Mouse (Mus musculus): ENCODE data around the gene Eif3i. TPM values are rescaled to one million over a fixed set of nuclear protein-coding genes. Genes with fewer than 3 reads are reported as not detected.

The Eif3i gene
- polyA plus RNA-seq, 1 experiment from 2014 or later: 259 TPM

DNA sequence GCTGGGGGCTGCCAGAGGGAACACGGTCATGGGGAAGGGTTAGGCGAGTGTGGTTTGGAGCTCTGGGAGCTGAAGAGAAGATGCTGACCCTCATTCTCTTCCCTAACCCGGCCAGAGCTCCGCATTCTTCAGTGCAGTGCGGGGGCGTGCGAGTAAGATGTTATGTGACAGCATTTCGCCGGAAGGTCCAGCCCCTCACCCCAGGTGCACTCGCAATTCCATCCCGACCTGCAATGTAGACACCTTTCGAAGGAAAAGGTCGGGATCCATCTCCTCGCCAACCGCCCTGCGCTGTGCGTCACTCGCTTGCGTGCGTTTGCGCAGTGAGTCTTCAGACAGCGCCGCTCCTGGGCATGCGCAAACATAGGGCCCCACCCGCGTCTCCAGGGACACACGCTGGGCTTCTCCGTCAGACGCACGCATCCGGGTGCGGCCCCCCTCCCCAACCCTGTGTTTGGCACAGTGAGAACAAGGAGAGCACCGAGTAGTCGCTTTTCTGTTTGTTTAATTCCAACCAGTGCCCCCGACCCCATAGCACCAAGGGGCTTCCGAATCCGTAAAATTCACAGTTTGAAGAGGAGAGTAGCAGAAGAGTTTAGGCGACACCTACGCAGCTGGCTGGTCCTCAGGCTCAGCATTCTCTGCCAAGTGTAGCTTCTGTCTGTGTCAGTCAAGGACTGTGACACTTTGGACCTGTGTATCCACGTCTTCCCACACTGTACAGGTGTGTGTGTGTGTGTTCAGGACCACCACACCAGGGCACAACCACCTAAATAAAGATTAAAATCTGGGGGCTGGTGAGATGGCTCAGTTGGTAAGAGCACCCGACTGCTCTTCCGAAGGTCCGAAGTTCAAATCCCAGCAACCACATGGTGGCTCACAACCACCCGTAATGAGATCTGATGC, 18.6 kb upstream of the Eif3i start, which contains the start of gene Iqcc:
Gene Iqcc, minus strand, starts transcription at position 314 of the 906 bp plus-strand sequence.
- H3K4me3 ChIP-seq (replicated peaks): peak within 1 kb of the TSS; percentile 56
- H3K4me2 ChIP-seq: peak within 1 kb of the TSS; percentile 68
- 5% methylated on average over 44 of the region's 44 CpGs for WGBS
- H3K27me3 ChIP-seq: no peaks in the 10 kb centered on the region
- H3K9me3 ChIP-seq: no peaks in the 10 kb centered on the region
- peak within 1 kb of the TSS; percentile 81 for H3K27ac ChIP-seq
- H3K36me3 ChIP-seq: peaks cover 26% of the 10 kb centered on the region
- peak within 1 kb of the TSS; percentile 73 for H3K9ac ChIP-seq (replicated peaks)
- H3K4me1 ChIP-seq (replicated peaks): peaks cover 23% of the 10 kb centered on the region
- ATAC-seq (ENCODE audit: insufficient number of reproducible peaks, insufficient read depth, low FRiP score, low TSS enrichment, low read depth): peak; percentile 67

DNA sequence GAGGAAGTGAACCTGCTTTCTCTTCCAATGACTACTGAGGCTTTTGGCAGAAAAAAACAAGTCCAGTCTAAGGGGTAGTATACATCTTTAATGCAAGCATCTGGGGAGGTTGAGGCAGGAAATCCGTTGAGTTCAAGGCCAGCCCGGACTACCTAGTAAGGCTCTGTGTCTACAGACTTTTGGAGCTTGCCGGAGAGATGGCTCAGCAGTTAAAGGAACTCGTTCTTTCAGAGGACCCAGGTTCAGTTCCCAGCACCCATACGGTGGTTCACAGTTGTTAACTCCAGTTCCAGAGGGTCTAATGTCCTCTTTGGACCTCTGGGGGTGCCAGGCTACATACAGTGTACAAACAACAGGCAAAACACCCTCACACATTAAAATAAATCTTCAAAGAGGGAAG, 17.6 kb upstream of the Eif3i start:
- H3K27ac ChIP-seq: no peak overlapping the region
- H3K9ac ChIP-seq (replicated peaks): peak overlapping the region; percentile 73
- H3K36me3 ChIP-seq: peaks cover 26% of the 10 kb centered on the region
- ATAC-seq (ENCODE audit: insufficient number of reproducible peaks, insufficient read depth, low FRiP score, low TSS enrichment, low read depth): no peak
- H3K4me3 ChIP-seq (replicated peaks): peak overlapping the region; percentile 56
- peaks cover 20% of the 10 kb centered on the region for H3K4me1 ChIP-seq (replicated peaks)
- no peaks in the 10 kb centered on the region for H3K9me3 ChIP-seq
- no peaks in the 10 kb centered on the region for H3K27me3 ChIP-seq
- 94% methylated on average over 5 of the region's 5 CpGs for whole genome bisulfite sequencing
- peak overlapping the region; percentile 68 for H3K4me2 ChIP-seq

DNA sequence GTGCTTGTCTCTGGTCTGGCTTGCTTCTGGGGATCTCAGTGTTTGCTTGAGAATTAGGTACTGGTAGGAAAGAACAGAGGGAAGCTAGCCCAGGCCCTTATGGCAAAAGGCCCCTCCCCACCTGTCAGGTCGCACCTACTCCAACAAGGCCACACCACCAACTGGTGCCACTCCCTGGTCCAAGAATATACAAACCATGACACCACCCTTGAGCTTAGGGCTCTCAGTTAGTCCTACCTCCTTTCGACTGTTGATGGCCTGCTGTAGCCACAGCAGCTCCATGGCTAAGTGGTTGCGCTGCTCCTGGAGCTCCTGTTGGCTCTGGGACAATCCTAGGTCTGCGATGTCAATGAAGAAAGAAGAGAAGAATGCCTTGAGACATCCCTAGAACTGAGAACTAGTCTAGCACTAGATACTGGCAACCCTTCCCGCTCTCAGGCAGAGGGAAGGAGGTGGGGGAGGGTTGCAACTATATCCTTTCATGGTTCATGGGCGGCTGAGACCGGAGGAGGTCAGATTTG, 16.7 kb upstream of the Eif3i start:
- Histone ChIP-seq H3K9me3 (no peaks in the 10 kb centered on the region), H3K9ac (replicated peaks) (no peak overlapping the region), H3K4me1 (replicated peaks) (peaks cover 11% of the 10 kb centered on the region), H3K27ac (no peak overlapping the region), H3K4me2 (no peak overlapping the region), H3K4me3 (replicated peaks) (no peak overlapping the region), H3K36me3 (peaks cover 26% of the 10 kb centered on the region), H3K27me3 (no peaks in the 10 kb centered on the region)
- no peak for ATAC-seq (ENCODE audit: insufficient number of reproducible peaks, insufficient read depth, low FRiP score, low TSS enrichment, low read depth)
- 92% methylated on average over 7 of the region's 7 CpGs for WGBS

DNA sequence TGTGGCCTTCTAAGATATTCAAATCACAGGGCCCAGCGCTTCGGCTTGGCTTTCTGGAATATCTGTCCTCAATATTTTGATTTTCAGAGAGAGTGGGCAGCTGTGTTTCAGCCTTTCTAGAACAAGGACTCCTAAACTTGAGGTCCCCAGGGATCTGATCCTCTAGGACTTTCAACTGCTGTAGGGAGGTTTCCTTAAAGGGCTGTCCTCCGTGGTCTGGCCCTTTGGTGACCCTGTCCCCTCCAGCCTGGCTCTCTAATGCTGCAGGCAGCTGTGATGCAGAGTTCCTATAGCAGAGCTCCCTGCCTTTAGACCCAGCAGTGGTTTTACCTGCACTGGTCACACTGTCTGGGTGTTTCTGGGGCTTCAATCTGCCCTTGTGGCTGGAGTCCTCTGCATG, 16.2 kb upstream of the Eif3i start:
- Histone ChIP-seq H3K9me3 (no peaks in the 10 kb centered on the region), H3K4me2 (no peak overlapping the region), H3K27ac (no peak overlapping the region), H3K4me1 (replicated peaks) (peaks cover 8% of the 10 kb centered on the region), H3K36me3 (peaks cover 26% of the 10 kb centered on the region), H3K4me3 (replicated peaks) (no peak overlapping the region), H3K27me3 (no peaks in the 10 kb centered on the region), H3K9ac (replicated peaks) (no peak overlapping the region)
- no peak for ATAC-seq (ENCODE audit: insufficient number of reproducible peaks, insufficient read depth, low FRiP score, low TSS enrichment, low read depth)
- WGBS: 92% methylated on average over 3 of the region's 3 CpGs

DNA sequence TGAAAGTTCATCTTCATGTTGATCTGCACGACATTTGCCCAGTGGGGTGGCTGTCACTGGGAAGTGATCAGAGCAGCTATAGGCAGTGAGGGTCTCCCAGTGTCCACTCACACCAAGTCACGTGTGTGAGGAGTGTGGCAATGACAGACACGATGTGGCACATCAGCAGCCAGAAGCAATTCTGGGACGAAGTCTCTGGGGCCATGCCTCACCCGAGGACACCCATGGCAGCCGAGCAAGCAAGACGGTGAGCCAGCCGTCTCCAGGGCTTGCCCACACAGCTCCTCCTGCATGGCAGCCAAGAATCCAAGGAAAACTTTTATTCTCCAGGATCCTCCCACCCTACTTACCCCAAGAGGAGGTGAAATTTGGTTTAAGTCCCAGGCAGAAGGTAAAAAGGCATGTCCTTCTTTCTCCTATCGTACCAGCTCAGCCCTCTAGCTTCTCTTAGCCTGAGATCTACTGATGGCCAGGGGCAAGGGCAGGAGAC, 15.4 kb upstream of the Eif3i start:
- Histone ChIP-seq H3K4me3 (replicated peaks) (no peak overlapping the region), H3K9ac (replicated peaks) (0 out of 2 replicates have a peak overlapping the region, but pooled peaks have one; percentile 23), H3K9me3 (no peaks in the 10 kb centered on the region), H3K27ac (no peak overlapping the region), H3K4me1 (replicated peaks) (peaks cover 8% of the 10 kb centered on the region), H3K36me3 (peaks cover 23% of the 10 kb centered on the region), H3K4me2 (no peak overlapping the region), H3K27me3 (no peaks in the 10 kb centered on the region)
- no peak for ATAC-seq (ENCODE audit: insufficient number of reproducible peaks, insufficient read depth, low FRiP score, low TSS enrichment, low read depth)
- 91% methylated on average over 9 of the region's 9 CpGs for whole genome bisulfite sequencing

DNA sequence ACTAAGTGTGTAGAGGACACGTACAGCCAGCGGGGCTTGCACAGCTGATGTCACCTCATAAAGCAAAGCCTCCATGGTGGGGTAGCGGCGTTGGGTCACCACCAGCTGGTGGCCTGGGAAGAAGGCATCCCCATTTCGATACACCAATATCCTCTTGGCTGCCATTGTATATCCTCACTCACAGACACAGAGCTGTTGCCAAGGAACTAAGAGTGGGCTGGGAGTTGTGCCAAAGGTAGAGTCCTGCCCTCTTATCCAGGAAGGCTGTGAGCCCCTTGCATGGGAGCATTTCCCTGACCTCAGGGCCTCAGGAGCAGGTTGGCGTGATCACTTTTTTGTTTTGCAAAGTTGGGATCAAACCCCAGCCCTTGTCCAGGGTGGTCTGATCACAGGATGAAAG, 13.6 kb upstream of the Eif3i start, which contains the start of gene Dcdc2b:
Gene Dcdc2b, minus strand, starts transcription at position 165 of the 400 bp plus-strand sequence.
- 86% methylated on average over 6 of the region's 6 CpGs for WGBS
- no peak within 1 kb of the TSS for H3K9ac ChIP-seq (replicated peaks)
- ATAC-seq (ENCODE audit: insufficient number of reproducible peaks, insufficient read depth, low FRiP score, low TSS enrichment, low read depth): no peak

DNA sequence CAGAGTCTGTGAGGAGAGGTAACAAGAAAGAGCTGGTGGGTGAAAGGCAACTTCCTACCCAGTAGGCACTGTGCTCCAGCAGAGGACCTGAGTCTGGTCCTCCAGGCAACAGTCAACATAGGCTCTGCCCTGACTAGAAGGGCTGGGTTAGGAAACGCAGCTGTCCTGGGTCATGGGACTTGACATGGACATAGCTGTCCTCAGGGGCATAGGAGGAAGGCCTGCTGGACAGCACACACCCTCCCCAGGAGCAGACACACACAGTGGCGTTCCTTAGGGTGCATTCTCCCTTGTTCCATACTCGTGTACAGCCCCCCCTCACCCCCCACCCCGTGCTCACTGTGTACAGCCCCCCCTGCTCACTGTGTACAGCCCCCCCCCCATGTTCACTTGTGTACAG, 10.0 kb upstream of the Eif3i start:
- no peaks in the 10 kb centered on the region for H3K9me3 ChIP-seq
- WGBS: 68% methylated on average over 4 of the region's 4 CpGs
- no peak overlapping the region for H3K9ac ChIP-seq (replicated peaks)
- no peak overlapping the region for H3K4me3 ChIP-seq (replicated peaks)
- no peak overlapping the region for H3K4me2 ChIP-seq
- no peak overlapping the region for H3K27ac ChIP-seq
- H3K36me3 ChIP-seq: peaks cover 42% of the 10 kb centered on the region
- ATAC-seq (ENCODE audit: insufficient number of reproducible peaks, insufficient read depth, low FRiP score, low TSS enrichment, low read depth): 0 out of 2 replicates have a peak, but pooled peaks have one; percentile 45
- no peaks in the 10 kb centered on the region for H3K27me3 ChIP-seq
- H3K4me1 ChIP-seq (replicated peaks): no peaks in the 10 kb centered on the region

More for the DNA sequence above, 13.6 kb upstream of the Eif3i start, which contains the start of gene Dcdc2b:
- no peak within 1 kb of the TSS for H3K4me3 ChIP-seq (replicated peaks)
- H3K4me2 ChIP-seq: no peak within 1 kb of the TSS
- H3K27me3 ChIP-seq: no peaks in the 10 kb centered on the region
- H3K9me3 ChIP-seq: no peaks in the 10 kb centered on the region
- peaks cover 30% of the 10 kb centered on the region for H3K36me3 ChIP-seq
- H3K27ac ChIP-seq: no peak within 1 kb of the TSS
- H3K4me1 ChIP-seq (replicated peaks): peaks cover 8% of the 10 kb centered on the region

DNA sequence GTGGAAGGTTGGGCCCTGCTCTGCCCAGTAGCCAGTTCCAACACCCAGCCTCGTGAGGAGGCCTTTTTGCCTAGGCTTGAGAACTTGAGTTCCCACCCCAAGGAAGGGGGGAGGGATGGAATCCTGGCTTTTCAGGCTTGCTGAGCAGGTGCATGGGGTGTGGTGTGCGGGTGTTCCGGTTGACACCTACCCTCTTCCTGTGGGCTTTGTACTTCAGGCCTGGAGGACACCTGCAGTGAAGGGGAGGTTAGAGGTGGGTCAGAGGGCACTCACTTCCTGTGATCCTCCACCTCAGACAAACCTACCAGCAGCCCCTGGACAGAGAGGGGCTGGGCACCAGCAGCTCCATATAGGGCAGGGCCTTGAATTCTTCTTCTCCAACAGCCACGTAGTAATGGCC, 9.6 kb upstream of the Eif3i start:
- no peaks in the 10 kb centered on the region for H3K9me3 ChIP-seq
- H3K4me1 ChIP-seq (replicated peaks): no peaks in the 10 kb centered on the region
- ATAC-seq (ENCODE audit: insufficient number of reproducible peaks, insufficient read depth, low FRiP score, low TSS enrichment, low read depth): 0 out of 2 replicates have a peak, but pooled peaks have one; percentile 2
- WGBS: 75% methylated on average over 4 of the region's 4 CpGs
- H3K36me3 ChIP-seq: peaks cover 45% of the 10 kb centered on the region
- H3K4me2 ChIP-seq: no peak overlapping the region
- H3K9ac ChIP-seq (replicated peaks): no peak overlapping the region
- no peaks in the 10 kb centered on the region for H3K27me3 ChIP-seq
- no peak overlapping the region for H3K27ac ChIP-seq
- H3K4me3 ChIP-seq (replicated peaks): no peak overlapping the region

DNA sequence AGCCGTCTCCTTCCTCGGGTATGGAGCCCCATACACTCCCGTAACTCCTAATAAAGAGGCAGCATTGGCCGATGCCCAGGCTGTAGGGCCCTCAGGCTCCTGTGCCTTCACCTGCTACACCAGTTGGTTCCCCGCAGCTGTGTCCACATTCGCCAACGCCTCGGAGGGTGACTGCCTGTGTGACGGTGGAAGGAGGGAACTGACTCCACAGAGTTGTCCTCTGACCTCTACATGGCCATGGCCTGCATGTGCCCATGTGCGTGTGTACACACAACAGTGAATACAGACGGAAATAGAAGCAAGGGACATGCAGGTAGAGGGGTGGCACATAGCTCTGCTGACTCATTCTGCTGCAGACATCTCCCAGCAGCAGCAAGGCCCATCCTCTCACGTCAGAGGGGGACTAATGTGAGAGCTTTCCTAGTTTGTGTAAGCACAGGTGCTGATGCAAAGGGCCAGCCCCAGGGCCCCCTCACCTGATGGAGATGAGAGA, 8.7 kb upstream of the Eif3i start:
- Histone ChIP-seq H3K4me2 (no peak overlapping the region), H3K4me3 (replicated peaks) (no peak overlapping the region), H3K36me3 (peaks cover 54% of the 10 kb centered on the region), H3K9ac (replicated peaks) (no peak overlapping the region), H3K27me3 (no peaks in the 10 kb centered on the region), H3K4me1 (replicated peaks) (no peaks in the 10 kb centered on the region), H3K9me3 (no peaks in the 10 kb centered on the region), H3K27ac (no peak overlapping the region)
- ATAC-seq (ENCODE audit: insufficient number of reproducible peaks, insufficient read depth, low FRiP score, low TSS enrichment, low read depth): no peak; the same call in 1 of the 2 replicates
- 86% methylated on average over 12 of the region's 12 CpGs for WGBS

DNA sequence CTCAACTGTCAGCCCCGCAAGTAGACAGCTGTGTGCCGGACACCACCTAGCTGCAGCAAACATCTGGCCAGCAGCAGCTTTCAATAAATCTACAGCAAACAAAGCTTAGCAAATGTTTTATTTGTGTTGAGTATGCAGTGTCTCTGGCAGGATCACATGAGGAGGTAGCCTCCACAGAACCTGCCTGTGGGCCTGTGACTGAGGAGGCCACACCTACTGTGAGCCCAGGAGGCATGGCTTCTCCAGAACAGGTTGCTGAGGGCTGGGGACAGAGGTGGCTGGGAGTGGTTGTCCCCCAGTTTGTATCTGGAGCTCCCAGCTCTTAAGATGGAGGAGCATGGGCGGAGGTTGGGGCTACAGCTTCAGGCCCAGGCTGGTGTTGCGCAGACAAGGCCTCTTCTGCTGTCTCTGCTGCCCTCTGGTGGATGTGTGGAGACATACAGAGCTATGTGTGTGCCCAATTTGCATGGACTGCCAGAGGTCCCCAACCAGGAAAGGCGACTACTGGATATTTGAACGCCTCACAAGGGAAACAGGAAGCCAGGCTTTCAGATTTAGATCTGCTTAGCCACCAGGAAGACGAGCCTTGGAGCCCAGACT, 8.1 kb upstream of the Eif3i start:
- no peaks in the 10 kb centered on the region for H3K4me1 ChIP-seq (replicated peaks)
- 37% methylated on average over 7 of the region's 7 CpGs for WGBS
- H3K9me3 ChIP-seq: no peaks in the 10 kb centered on the region
- H3K27me3 ChIP-seq: no peaks in the 10 kb centered on the region
- H3K4me3 ChIP-seq (replicated peaks): no peak overlapping the region
- H3K27ac ChIP-seq: peak overlapping the region; percentile 56; the same call in 1 of the 2 replicates
- H3K4me2 ChIP-seq: no peak overlapping the region
- no peak overlapping the region; the same call in 1 of the 2 replicates for H3K9ac ChIP-seq (replicated peaks)
- peak; percentile 58; the same call in 1 of the 2 replicates for ATAC-seq (ENCODE audit: insufficient number of reproducible peaks, insufficient read depth, low FRiP score, low TSS enrichment, low read depth)
- H3K36me3 ChIP-seq: peaks cover 60% of the 10 kb centered on the region

DNA sequence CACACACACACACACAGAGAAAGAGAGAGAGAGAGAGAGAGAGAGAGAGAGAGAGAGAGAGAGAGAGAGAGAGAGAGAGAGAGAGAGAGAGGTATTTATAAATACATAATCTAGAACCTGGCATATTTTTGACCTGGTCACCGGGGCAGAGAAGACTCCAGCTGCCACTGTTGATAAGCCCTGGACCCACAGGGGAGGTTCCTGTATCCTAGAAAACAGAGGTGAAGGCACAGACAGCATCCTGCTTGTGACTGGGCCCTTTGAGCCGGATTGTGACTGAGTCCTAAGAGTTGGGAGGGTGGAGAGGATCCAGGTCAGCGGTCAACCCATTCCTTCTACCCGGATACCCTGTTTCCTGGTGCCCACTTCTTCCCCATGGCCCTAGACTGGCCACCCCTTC, 11.6 kb downstream of the Eif3i start:
- no peak overlapping the region for H3K9ac ChIP-seq (replicated peaks)
- WGBS: 68% methylated on average over 4 of the region's 4 CpGs
- H3K36me3 ChIP-seq: peaks cover 40% of the 10 kb centered on the region
- no peak overlapping the region for H3K27ac ChIP-seq
- H3K4me3 ChIP-seq (replicated peaks): no peak overlapping the region
- peaks cover 9% of the 10 kb centered on the region; the same call in 1 of the 2 replicates for H3K4me1 ChIP-seq (replicated peaks)
- H3K4me2 ChIP-seq: no peak overlapping the region
- H3K9me3 ChIP-seq: no peaks in the 10 kb centered on the region
- no peak for ATAC-seq (ENCODE audit: insufficient number of reproducible peaks, insufficient read depth, low FRiP score, low TSS enrichment, low read depth)
- H3K27me3 ChIP-seq: no peaks in the 10 kb centered on the region
